In the genomic region with DNA sequence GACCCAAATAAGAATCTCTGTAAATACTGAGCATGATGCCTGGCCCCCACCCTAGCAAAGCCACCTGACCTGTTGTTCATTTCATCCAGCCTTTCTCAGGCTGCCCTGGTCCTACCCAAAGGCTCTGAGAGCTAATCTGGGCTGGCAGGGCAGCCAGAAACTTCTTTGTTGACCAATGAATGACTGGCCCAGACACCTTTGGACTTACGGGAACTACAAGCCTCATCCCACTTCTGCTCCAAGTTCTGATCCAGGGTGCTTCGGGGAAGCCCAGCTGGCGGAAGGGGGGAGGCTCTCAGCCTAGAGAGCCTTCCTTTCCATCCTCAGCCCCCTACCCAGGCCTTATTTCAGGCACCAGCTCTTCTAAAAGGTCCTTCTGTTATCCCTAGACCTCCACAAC, we compare ENCODE assay signal across 29 mouse cellular contexts. TPM values are rescaled to one million over a fixed set of nuclear protein-coding genes. Genes with fewer than 3 reads are reported as not detected.
DNase-seq lines count a peak whose midpoint lies in the region; ATAC-seq and TF ChIP-seq lines count a peak whose summit lies in the region.
"Had no signal": no experiment of that assay in that cellular context is flagged by ENCODE, and none has a peak within 500 bp of the region (broad histone marks: within the 10 kb centered on the region; RNA-seq: fewer than 3 reads in every experiment).

No protein-coding gene starts in this region.

- ATAC-seq in kidney, embryonic 16.5 days (ENCODE audit: low FRiP score, low TSS enrichment), result no peak
- no peak for ATAC-seq in kidney, postnatal 0 days (replicated peaks; ENCODE audit: low FRiP score, low read depth)
- ATAC-seq in liver, embryonic 11.5 days (replicated peaks; ENCODE audit: low FRiP score), result no peak
- peak; percentile 40 for ATAC-seq in liver, postnatal 0 days
- ATAC-seq: activated CD4-positive, CD25-positive, alpha-beta regulatory T cell, adult 4 months; forebrain, embryonic 15.5 days; hindbrain, embryonic 16.5 days; lung, postnatal 0 days had no signal

- intact Hi-C loops in gastrocnemius, postnatal 14 days (cut with DNase I; ENCODE audit: low total_unique reads), result no loop called here
- intact Hi-C loops in left cerebral cortex, postnatal 25 days (cut with DNase I), result no loop called here

- H3K4me3 ChIP-seq in kidney, embryonic 16.5 days (ENCODE audit: low read length), result no peak overlapping the region
- H3K4me3 ChIP-seq in kidney, postnatal 0 days (replicated peaks; ENCODE audit: low read depth, low read length), result no peak overlapping the region
- H3K4me3 ChIP-seq in liver, embryonic 11.5 days (ENCODE audit: low read depth, low read length), result peak overlapping the region; percentile 44
- H3K4me3 ChIP-seq in liver, postnatal 0 days (ENCODE audit: low read depth, low read length), result peak overlapping the region; percentile 47
- H3K4me3 ChIP-seq: forebrain, embryonic 15.5 days; heart, embryonic 12.5 days; hindbrain, embryonic 10.5 days; intestine, embryonic 15.5 days; limb, embryonic 15.5 days; midbrain, embryonic 10.5 days; neural tube, embryonic 15.5 days had no signal

- H3K27ac ChIP-seq in kidney, embryonic 16.5 days (ENCODE audit: low read length), result no peak overlapping the region
- H3K27ac ChIP-seq in kidney, postnatal 0 days, result 0 out of 2 replicates have a peak overlapping the region, but pooled peaks have one; percentile 13
- H3K27ac ChIP-seq in liver, embryonic 11.5 days (ENCODE audit: low read depth, low read length), result peak overlapping the region; percentile 42
- H3K27ac ChIP-seq in liver, postnatal 0 days (ENCODE audit: low read depth), result peak overlapping the region; percentile 95
- H3K27ac ChIP-seq: forebrain, embryonic 15.5 days; hindbrain, embryonic 10.5 days; intestine, embryonic 15.5 days; limb, embryonic 15.5 days; macrophage; midbrain, embryonic 10.5 days; neural tube, embryonic 15.5 days had no signal

- no peak overlapping the region for H3K9ac ChIP-seq in kidney, embryonic 16.5 days (replicated peaks; ENCODE audit: low read length)
- H3K9ac ChIP-seq in kidney, postnatal 0 days (ENCODE audit: low read depth, low read length), result no peak overlapping the region
- H3K9ac ChIP-seq in liver, embryonic 11.5 days (ENCODE audit: low read depth, low read length), result peak overlapping the region; percentile 55
- H3K9ac ChIP-seq in liver, postnatal 0 days (replicated peaks), result peak overlapping the region; percentile 70
- H3K9ac ChIP-seq: forebrain, embryonic 15.5 days; heart, embryonic 12.5 days; limb, embryonic 15.5 days; neural tube, embryonic 15.5 days had no signal

- H3K27me3 ChIP-seq in kidney, embryonic 16.5 days (ENCODE audit: insufficient read depth, low read length), result no peaks in the 10 kb centered on the region
- H3K27me3 ChIP-seq in kidney, postnatal 0 days (ENCODE audit: insufficient read depth, low read length), result no peaks in the 10 kb centered on the region
- H3K27me3 ChIP-seq in liver, embryonic 11.5 days (replicated peaks; ENCODE audit: control insufficient read depth, insufficient read depth, low read length), result no peaks in the 10 kb centered on the region
- H3K27me3 ChIP-seq in liver, postnatal 0 days (ENCODE audit: insufficient read depth, low read length), result no peaks in the 10 kb centered on the region
- H3K27me3 ChIP-seq: forebrain, embryonic 15.5 days; heart, embryonic 12.5 days; intestine, embryonic 15.5 days; limb, embryonic 15.5 days; neural tube, embryonic 15.5 days had no signal

- no peak for TF ChIP-seq EP300 in liver, postnatal 0 days (IDR thresholded peaks at IDR 0.05; ENCODE audit: low read depth)

- H3K4me2 ChIP-seq in kidney, embryonic 16.5 days (replicated peaks; ENCODE audit: low read depth, low read length), result no peak overlapping the region; the same call in 1 of the 2 replicates
- H3K4me2 ChIP-seq in kidney, postnatal 0 days (ENCODE audit: low read length), result no peak overlapping the region
- peak overlapping the region; percentile 50 for H3K4me2 ChIP-seq in liver, embryonic 11.5 days
- H3K4me2 ChIP-seq in liver, postnatal 0 days (ENCODE audit: low read depth, low read length), result peak overlapping the region; percentile 65
- H3K4me2 ChIP-seq: forebrain, embryonic 15.5 days; heart, embryonic 12.5 days; limb, embryonic 15.5 days; neural tube, embryonic 15.5 days had no signal

- peak; percentile 47 to 69 for DNase-seq in kidney, adult 8-10 months
- no peak for DNase-seq in kidney, postnatal 0 days (ENCODE audit: low spot score)
- no peak for DNase-seq in liver, embryonic 11.5 days (ENCODE audit: low spot score)
- no peak for DNase-seq in liver, postnatal 0 days
- no peak for DNase-seq in gastrocnemius, postnatal 14 days
- DNase-seq in left cerebral cortex, postnatal 25 days (ENCODE audit: low spot score in 2 of 2), result no peak
- DNase-seq in B cell, adult 2 months, result no peak
- DNase-seq: adrenal gland, adult 8-10 months; cerebellum, adult 9-10 months; gastrocnemius, postnatal 25 days; heart, adult 18-20 months; heart, postnatal 10 days; layer of hippocampus, adult 9-11 months; left cerebral cortex, postnatal 4 days; right cerebral cortex, adult 18-20 months; thymus, postnatal 25 days had no signal

- 79% methylated on average over 3 of the region's 3 CpGs for WGBS in kidney, embryonic 16.5 days
- WGBS in kidney, postnatal 0 days, result 87% methylated on average over 3 of the region's 3 CpGs
- WGBS in liver, embryonic 11.5 days, result 75% methylated on average over 3 of the region's 3 CpGs
- 62% methylated on average over 3 of the region's 3 CpGs for WGBS in liver, postnatal 0 days (ENCODE audit: insufficient replicate concordance)

- no peaks in the 10 kb centered on the region for H3K4me1 ChIP-seq in kidney, embryonic 16.5 days (ENCODE audit: insufficient read depth, low read length)
- H3K4me1 ChIP-seq in kidney, postnatal 0 days (replicated peaks; ENCODE audit: insufficient read depth, low read length), result 0 out of 2 replicates have a peak, but pooled peaks cover 1% of the 10 kb centered on the region
- 0 out of 2 replicates have a peak, but pooled peaks cover 2% of the 10 kb centered on the region for H3K4me1 ChIP-seq in liver, embryonic 11.5 days (replicated peaks; ENCODE audit: control insufficient read depth, insufficient read depth, low read length)
- peaks cover 25% of the 10 kb centered on the region for H3K4me1 ChIP-seq in liver, postnatal 0 days (ENCODE audit: insufficient read depth)
- H3K4me1 ChIP-seq: forebrain, embryonic 15.5 days; limb, embryonic 15.5 days; neural tube, embryonic 15.5 days had no signal

- no peak for TF ChIP-seq CTCF in kidney, postnatal 0 days (IDR thresholded peaks at IDR 0.05; ENCODE audit: low read depth)
- TF ChIP-seq CTCF in liver, postnatal 0 days (IDR thresholded peaks at IDR 0.05; ENCODE audit: low read depth), result no peak

- peaks cover 5% of the 10 kb centered on the region for H3K9me3 ChIP-seq in kidney, embryonic 16.5 days (ENCODE audit: low read length)
- no peaks in the 10 kb centered on the region for H3K9me3 ChIP-seq in kidney, postnatal 0 days (replicated peaks; ENCODE audit: low read length)
- H3K9me3 ChIP-seq in liver, embryonic 11.5 days (ENCODE audit: control insufficient read depth, low read length), result peaks cover 4% of the 10 kb centered on the region
- H3K9me3 ChIP-seq in liver, postnatal 0 days (ENCODE audit: low read length), result peaks cover 4% of the 10 kb centered on the region; the same call in 1 of the 2 replicates
- H3K9me3 ChIP-seq: forebrain, embryonic 15.5 days; intestine, embryonic 15.5 days; limb, embryonic 15.5 days; neural tube, embryonic 15.5 days had no signal

- 0 out of 2 replicates have a peak, but pooled peaks cover 3% of the 10 kb centered on the region for H3K36me3 ChIP-seq in kidney, embryonic 16.5 days (ENCODE audit: insufficient read depth, low read length)
- 0 out of 2 replicates have a peak, but pooled peaks cover 8% of the 10 kb centered on the region for H3K36me3 ChIP-seq in kidney, postnatal 0 days (ENCODE audit: insufficient read depth, low read length)
- peaks cover 22% of the 10 kb centered on the region for H3K36me3 ChIP-seq in liver, embryonic 11.5 days (ENCODE audit: control insufficient read depth, insufficient read depth, low read length)
- H3K36me3 ChIP-seq in liver, postnatal 0 days (replicated peaks; ENCODE audit: insufficient read depth, low read length), result peaks cover 41% of the 10 kb centered on the region

RNA-seq across cellular contexts. Expression of a gene that starts 0.6 kb away (rescaled TPM):
- polyA plus RNA-seq in kidney, embryonic 16.5 days (2015; fragmentation: Nextera tagmentation; extraction: Ambion mirVana), result 57.8 and 60.2 TPM in 2 replicates
- 45.2 and 57.0 TPM in 2 replicates for polyA plus RNA-seq in kidney, postnatal 0 days (2015; fragmentation: Nextera tagmentation; extraction: Ambion mirVana)
- 321 and 377 TPM in 2 replicates for polyA plus RNA-seq in liver, embryonic 11.5 days (2014; fragmentation: Nextera tagmentation; extraction: Ambion mirVana)
- 975 and 1,049 TPM in 2 replicates for polyA plus RNA-seq in liver, postnatal 0 days (2015; fragmentation: Nextera tagmentation; extraction: Ambion mirVana)
- not detected for total RNA-seq in gastrocnemius, postnatal 14 days (2021)
- not detected for total RNA-seq in left cerebral cortex, postnatal 25 days (2021)
- total RNA-seq: gastrocnemius, postnatal 25 days; heart, adult 18-20 months; heart, postnatal 10 days had no signal
- polyA plus RNA-seq: activated CD4-positive, CD25-positive, alpha-beta regulatory T cell, adult 4 months; embryonic facial prominence, embryonic 14.5 days; forebrain, embryonic 15.5 days; hindbrain, embryonic 10.5 days; macrophage; midbrain, embryonic 10.5 days had no signal

RNA-seq across cellular contexts. Expression of a gene that starts 15.7 kb away (rescaled TPM):
- polyA plus RNA-seq in kidney, embryonic 16.5 days (2015; fragmentation: Nextera tagmentation; extraction: Ambion mirVana), result 7.2 and 7.3 TPM in 2 replicates
- polyA plus RNA-seq in kidney, postnatal 0 days (2015; fragmentation: Nextera tagmentation; extraction: Ambion mirVana), result 4.9 and 5.3 TPM in 2 replicates
- polyA plus RNA-seq in liver, embryonic 11.5 days (2014; fragmentation: Nextera tagmentation; extraction: Ambion mirVana), result 21.8 and 21.9 TPM in 2 replicates
- polyA plus RNA-seq in liver, postnatal 0 days (2015; fragmentation: Nextera tagmentation; extraction: Ambion mirVana), result 8.4 and 9.5 TPM in 2 replicates
- 1 to 10 TPM; 6.0 TPM for total RNA-seq in gastrocnemius, postnatal 14 days (2021)
- 10 to 100 TPM; 17.4 to 18.7 TPM for total RNA-seq in left cerebral cortex, postnatal 25 days (2021)

RNA-seq across cellular contexts. Expression of a gene that starts 16.3 kb away (rescaled TPM):
- 121 and 127 TPM in 2 replicates for polyA plus RNA-seq in kidney, embryonic 16.5 days (2015; fragmentation: Nextera tagmentation; extraction: Ambion mirVana)
- polyA plus RNA-seq in kidney, postnatal 0 days (2015; fragmentation: Nextera tagmentation; extraction: Ambion mirVana), result 90.9 and 98.4 TPM in 2 replicates
- polyA plus RNA-seq in liver, embryonic 11.5 days (2014; fragmentation: Nextera tagmentation; extraction: Ambion mirVana), result 217 and 224 TPM in 2 replicates
- 823 and 833 TPM in 2 replicates for polyA plus RNA-seq in liver, postnatal 0 days (2015; fragmentation: Nextera tagmentation; extraction: Ambion mirVana)
- 100 to 1,000 TPM; 128 to 156 TPM for total RNA-seq in gastrocnemius, postnatal 14 days (2021)
- 10 to 100 TPM; 16.7 to 17.3 TPM for total RNA-seq in left cerebral cortex, postnatal 25 days (2021)

RNA-seq across cellular contexts. Expression of a gene that starts 22.7 kb away (rescaled TPM):
- 26.8 and 27.1 TPM in 2 replicates for polyA plus RNA-seq in kidney, embryonic 16.5 days (2015; fragmentation: Nextera tagmentation; extraction: Ambion mirVana)
- 9.3 and 11.8 TPM in 2 replicates for polyA plus RNA-seq in kidney, postnatal 0 days (2015; fragmentation: Nextera tagmentation; extraction: Ambion mirVana)
- 29.8 and 33.0 TPM in 2 replicates for polyA plus RNA-seq in liver, embryonic 11.5 days (2014; fragmentation: Nextera tagmentation; extraction: Ambion mirVana)
- polyA plus RNA-seq in liver, postnatal 0 days (2015; fragmentation: Nextera tagmentation; extraction: Ambion mirVana), result 34.2 and 35.6 TPM in 2 replicates
- total RNA-seq in gastrocnemius, postnatal 14 days (2021), result 10 to 100 TPM; 17.3 to 23.0 TPM
- under 1 TPM; 0.69 to 0.80 TPM for total RNA-seq in left cerebral cortex, postnatal 25 days (2021)

RNA-seq across cellular contexts. Expression of a gene that starts 47.8 kb away (rescaled TPM):
- polyA plus RNA-seq in kidney, embryonic 16.5 days (2015; fragmentation: Nextera tagmentation; extraction: Ambion mirVana), result 64.0 and 66.2 TPM in 2 replicates
- 36.3 and 36.6 TPM in 2 replicates for polyA plus RNA-seq in kidney, postnatal 0 days (2015; fragmentation: Nextera tagmentation; extraction: Ambion mirVana)
- 105 and 119 TPM in 2 replicates for polyA plus RNA-seq in liver, embryonic 11.5 days (2014; fragmentation: Nextera tagmentation; extraction: Ambion mirVana)
- polyA plus RNA-seq in liver, postnatal 0 days (2015; fragmentation: Nextera tagmentation; extraction: Ambion mirVana), result 12.1 and 13.9 TPM in 2 replicates
- 10 to 100 TPM; 64.9 to 68.5 TPM for total RNA-seq in gastrocnemius, postnatal 14 days (2021)
- 100 to 1,000 TPM; 120 to 127 TPM for total RNA-seq in left cerebral cortex, postnatal 25 days (2021)

Comparison
In these comparisons a context has a peak if more than half of its experiments do, and no peak if none do; other contexts are left out.
1. DNase-seq: peak in kidney, adult 8-10 months (2 of 2); none in kidney, postnatal 0 days (single experiment), liver, embryonic 11.5 days (single experiment), liver, postnatal 0 days (single experiment), gastrocnemius, postnatal 14 days (single experiment), left cerebral cortex, postnatal 25 days (0 of 2) and B cell, adult 2 months (0 of 2).
2. H3K4me2 ChIP-seq: peak in liver, embryonic 11.5 days (single experiment) and liver, postnatal 0 days (single experiment); none in kidney, embryonic 16.5 days (single experiment) and kidney, postnatal 0 days (single experiment).
3. H3K4me3 ChIP-seq: peak in liver, embryonic 11.5 days (single experiment) and liver, postnatal 0 days (single experiment); none in kidney, embryonic 16.5 days (single experiment) and kidney, postnatal 0 days (single experiment).
4. H3K9ac ChIP-seq: peak in liver, embryonic 11.5 days (single experiment) and liver, postnatal 0 days (single experiment); none in kidney, embryonic 16.5 days (single experiment) and kidney, postnatal 0 days (single experiment).